Mouse (Mus musculus) embryonic facial prominence, embryonic 15.5 days (tissue): ENCODE results near the gene Ppm1l. TPM values are rescaled to one million over a fixed set of nuclear protein-coding genes. Genes with fewer than 3 reads are reported as not detected.
"Not testable (repeated sequence)": the region's sequence is repeated elsewhere in the genome, so short reads cannot be mapped to it uniquely, and the experiment has no call there.

Source experiments
- ATAC-seq: fragments of 200-750 bp; cut with Nextera tagmentation; 2 replicates; pipeline ENCODE4 v1.8.0; 2017; ENCODE audit warnings: low read depth, moderate TSS enrichment; ENCODE audit not compliant: insufficient number of reproducible peaks, low FRiP score, low TSS enrichment
- H3K27ac ChIP-seq: fragments of 300-500 bp; sonication (generic); replicated peaks from 2 replicates; pipeline ENCODE4 v1.5.1; 2015; ENCODE audit warnings: mild to moderate bottlenecking, inconsistent platforms
- H3K27me3 ChIP-seq: fragments of 300-500 bp; sonication (generic); 2 replicates; pipeline ENCODE4 v1.6.1; 2015; ENCODE audit warnings: inconsistent platforms
- H3K36me3 ChIP-seq: fragments of 300-500 bp; sonication (generic); 2 replicates; pipeline ENCODE4 v1.6.1; 2015; ENCODE audit warnings: mild to moderate bottlenecking, inconsistent platforms
- H3K4me1 ChIP-seq: fragments of 300-500 bp; sonication (generic); 2 replicates; pipeline ENCODE4 v1.6.1; 2015; ENCODE audit warnings: inconsistent platforms
- H3K4me2 ChIP-seq: fragments of 300-500 bp; sonication (generic); replicated peaks from 2 replicates; pipeline ENCODE4 v1.6.1; 2015; ENCODE audit warnings: mild to moderate bottlenecking, inconsistent platforms
- H3K4me3 ChIP-seq: fragments of 300-500 bp; sonication (generic); replicated peaks from 2 replicates; pipeline ENCODE4 v1.5.1; 2015; ENCODE audit warnings: mild to moderate bottlenecking, inconsistent platforms
- H3K9ac ChIP-seq: fragments of 300-500 bp; sonication (generic); 2 replicates; pipeline ENCODE4 v1.6.1; 2015; ENCODE audit warnings: inconsistent platforms
- H3K9me3 ChIP-seq: fragments of 300-500 bp; sonication (generic); replicated peaks from 2 replicates; pipeline ENCODE4 v1.6.1; 2016; ENCODE audit warnings: inconsistent platforms
- WGBS: fragments of 180-500 bp; shearing (Covaris S2); methylation state at CpG from one replicate; pipeline ENCODE4 v1.1.7; 2015; 5-methylcytosine and 5-hydroxymethylcytosine counted together
- polyA plus RNA-seq: library from polyadenylated mRNA; unstranded; fragments of >200 nt; fragmentation: Nextera tagmentation; extraction: Ambion mirVana; gene quantifications from 2 replicates; pipeline ENCODE4 v1.2.1, GENCODE M21; 2015

The Ppm1l gene
- polyA plus RNA-seq, 1 experiment from 2014 or later: 7.3 TPM

GRCm38 (mm10) chr3:69408064-69408463, 91.4 kb downstream of the Ppm1l start:
- no peaks in the 10 kb centered on the region for H3K36me3 ChIP-seq
- H3K4me2 ChIP-seq: no peak overlapping the region
- no peak for ATAC-seq
- no peaks in the 10 kb centered on the region for H3K27me3 ChIP-seq
- H3K9ac ChIP-seq: no peak overlapping the region
- H3K27ac ChIP-seq: no peak overlapping the region
- no peak overlapping the region for H3K4me3 ChIP-seq
- H3K9me3 ChIP-seq: no peaks in the 10 kb centered on the region
- WGBS: 88% methylated on average over 3 of the region's 3 CpGs
- peaks cover 11% of the 10 kb centered on the region; the same call in 1 of the 2 replicates for H3K4me1 ChIP-seq

- H3K27me3 ChIP-seq: no peaks in the 10 kb centered on the region
- 78% methylated on average over 6 of the region's 6 CpGs for WGBS
These were observed 99.5 kb downstream of the Ppm1l start for GRCm38 (mm10) chr3:69416112-69416511.

GRCm38 (mm10) chr3:69422741-69423140, 106.1 kb downstream of the Ppm1l start:
- Histone ChIP-seq H3K27ac (no peak overlapping the region), H3K9me3 (no peaks in the 10 kb centered on the region), H3K36me3 (no peaks in the 10 kb centered on the region), H3K9ac (no peak overlapping the region), H3K4me2 (no peak overlapping the region), H3K4me3 (no peak overlapping the region), H3K27me3 (no peaks in the 10 kb centered on the region), H3K4me1 (0 out of 2 replicates have a peak, but pooled peaks cover 4% of the 10 kb centered on the region)
- ATAC-seq: no peak
- 26% methylated on average over 3 of the region's 3 CpGs for WGBS

More at GRCm38 (mm10) chr3:69416112-69416511, 99.5 kb downstream of the Ppm1l start:
- Histone ChIP-seq H3K36me3 (no peaks in the 10 kb centered on the region), H3K9ac (no peak overlapping the region), H3K27ac (no peak overlapping the region), H3K4me2 (no peak overlapping the region), H3K9me3 (no peaks in the 10 kb centered on the region), H3K4me3 (no peak overlapping the region), H3K4me1 (peaks cover 7% of the 10 kb centered on the region; the same call in 1 of the 2 replicates)
- ATAC-seq: no peak

- H3K9ac ChIP-seq: no peak overlapping the region
- H3K9me3 ChIP-seq: no peaks in the 10 kb centered on the region
- no peaks in the 10 kb centered on the region for H3K36me3 ChIP-seq
- H3K27ac ChIP-seq: no peak overlapping the region
- H3K27me3 ChIP-seq: no peaks in the 10 kb centered on the region
- ATAC-seq: no peak
- no peak overlapping the region for H3K4me2 ChIP-seq
- H3K4me3 ChIP-seq: no peak overlapping the region
- 0 out of 2 replicates have a peak, but pooled peaks cover 4% of the 10 kb centered on the region for H3K4me1 ChIP-seq
- WGBS: 54% methylated on average over 4 of the region's 4 CpGs
These were observed 106.7 kb downstream of the Ppm1l start for GRCm38 (mm10) chr3:69423371-69423770.

- not testable (repeated sequence) for H3K4me1 ChIP-seq, H3K9ac ChIP-seq, H3K27me3 ChIP-seq, H3K36me3 ChIP-seq, H3K4me3 ChIP-seq, ATAC-seq, H3K27ac ChIP-seq, H3K9me3 ChIP-seq, H3K4me2 ChIP-seq
- WGBS: 77% methylated on average over 2 of the region's 2 CpGs
These were observed 108.1 kb downstream of the Ppm1l start for GRCm38 (mm10) chr3:69424781-69425180.

- WGBS: 79% methylated on average over 4 of the region's 4 CpGs
- H3K9me3 ChIP-seq: no peaks in the 10 kb centered on the region
- no peaks in the 10 kb centered on the region for H3K27me3 ChIP-seq
- ATAC-seq: no peak
- 0 out of 2 replicates have a peak, but pooled peaks cover 4% of the 10 kb centered on the region for H3K4me1 ChIP-seq
- no peak overlapping the region for H3K27ac ChIP-seq
- H3K36me3 ChIP-seq: no peaks in the 10 kb centered on the region
- no peak overlapping the region for H3K4me2 ChIP-seq
- H3K4me3 ChIP-seq: no peak overlapping the region
- no peak overlapping the region for H3K9ac ChIP-seq
These were observed 110.6 kb downstream of the Ppm1l start for GRCm38 (mm10) chr3:69427259-69427658.

- WGBS: 72% methylated on average over 3 of the region's 3 CpGs
- H3K9ac ChIP-seq: no peak overlapping the region
- no peak for ATAC-seq
These were observed 111.6 kb downstream of the Ppm1l start for GRCm38 (mm10) chr3:69428221-69428620.

GRCm38 (mm10) chr3:69429319-69429718, 112.7 kb downstream of the Ppm1l start:
- no peak overlapping the region for H3K9ac ChIP-seq
- no peaks in the 10 kb centered on the region for H3K27me3 ChIP-seq
- 92% methylated on average over 5 of the region's 5 CpGs for WGBS
- no peaks in the 10 kb centered on the region for H3K36me3 ChIP-seq
- ATAC-seq: no peak
- H3K27ac ChIP-seq: no peak overlapping the region
- no peak overlapping the region for H3K4me3 ChIP-seq
- no peaks in the 10 kb centered on the region for H3K4me1 ChIP-seq
- no peak overlapping the region for H3K4me2 ChIP-seq
- H3K9me3 ChIP-seq: no peaks in the 10 kb centered on the region

More at GRCm38 (mm10) chr3:69428221-69428620, 111.6 kb downstream of the Ppm1l start:
- H3K4me2 ChIP-seq: no peak overlapping the region
- H3K4me1 ChIP-seq: 0 out of 2 replicates have a peak, but pooled peaks cover 1% of the 10 kb centered on the region
- no peaks in the 10 kb centered on the region for H3K36me3 ChIP-seq
- no peak overlapping the region for H3K4me3 ChIP-seq
- no peaks in the 10 kb centered on the region for H3K27me3 ChIP-seq
- H3K9me3 ChIP-seq: no peaks in the 10 kb centered on the region
- H3K27ac ChIP-seq: no peak overlapping the region

- Histone ChIP-seq H3K4me3 (no peak overlapping the region), H3K9me3 (no peaks in the 10 kb centered on the region), H3K36me3 (no peaks in the 10 kb centered on the region), H3K4me1 (no peaks in the 10 kb centered on the region), H3K4me2 (no peak overlapping the region), H3K9ac (no peak overlapping the region), H3K27me3 (no peaks in the 10 kb centered on the region), H3K27ac (no peak overlapping the region)
- no peak for ATAC-seq
- 89% methylated on average over 10 of the region's 10 CpGs for WGBS
These were observed 116.9 kb downstream of the Ppm1l start for GRCm38 (mm10) chr3:69433580-69433979.

GRCm38 (mm10) chr3:69438773-69439514, 122.3 kb downstream of the Ppm1l start:
- no peaks in the 10 kb centered on the region for H3K36me3 ChIP-seq
- H3K27ac ChIP-seq: no peak overlapping the region
- 64% methylated on average over 12 of the region's 12 CpGs for WGBS
- ATAC-seq: no peak
- H3K9ac ChIP-seq: no peak overlapping the region
- no peaks in the 10 kb centered on the region for H3K9me3 ChIP-seq
- no peaks in the 10 kb centered on the region for H3K4me1 ChIP-seq
- no peak overlapping the region for H3K4me2 ChIP-seq
- no peaks in the 10 kb centered on the region for H3K27me3 ChIP-seq
- H3K4me3 ChIP-seq: no peak overlapping the region

- H3K27ac ChIP-seq: no peak overlapping the region
- H3K9ac ChIP-seq: no peak overlapping the region
- no peaks in the 10 kb centered on the region for H3K9me3 ChIP-seq
- no peaks in the 10 kb centered on the region for H3K4me1 ChIP-seq
- no peak for ATAC-seq
- no peak overlapping the region for H3K4me2 ChIP-seq
- no peaks in the 10 kb centered on the region for H3K36me3 ChIP-seq
- no peak overlapping the region for H3K4me3 ChIP-seq
- 69% methylated on average over 5 of the region's 5 CpGs for WGBS
- no peaks in the 10 kb centered on the region for H3K27me3 ChIP-seq
These were observed 124.1 kb downstream of the Ppm1l start for GRCm38 (mm10) chr3:69440761-69441160.

GRCm38 (mm10) chr3:69446989-69447388, 130.3 kb downstream of the Ppm1l start:
- H3K36me3 ChIP-seq: no peaks in the 10 kb centered on the region
- 51% methylated on average over 5 of the region's 5 CpGs for WGBS
- H3K4me3 ChIP-seq: no peak overlapping the region
- no peak overlapping the region for H3K27ac ChIP-seq
- H3K9me3 ChIP-seq: no peaks in the 10 kb centered on the region
- peaks cover 9% of the 10 kb centered on the region; the same call in 1 of the 2 replicates for H3K4me1 ChIP-seq
- H3K9ac ChIP-seq: no peak overlapping the region
- ATAC-seq: no peak
- H3K4me2 ChIP-seq: no peak overlapping the region
- no peaks in the 10 kb centered on the region for H3K27me3 ChIP-seq
